9 mouse cellular contexts compared by ENCODE assay signal in genomic region chr17:3331721-3332461, GRCm38 (mm10). TPM values are rescaled to one million over a fixed set of nuclear protein-coding genes. Genes with fewer than 3 reads are reported as not detected.
DNase-seq lines count a peak whose midpoint lies in the region; ATAC-seq lines count a peak whose summit lies in the region.
"Had no signal": no experiment of that assay in that cellular context is flagged by ENCODE, and none has a peak within 500 bp of the region (broad histone marks: within the 10 kb centered on the region; RNA-seq: fewer than 3 reads in every experiment).

No protein-coding gene starts in this region.

- ATAC-seq in heart, embryonic 15.5 days (replicated peaks; ENCODE audit: insufficient number of reproducible peaks, insufficient read depth, low FRiP score, low read depth) = 0 out of 2 replicates have a peak, but pooled peaks have one; percentile 56
- peak; percentile 70; the same call in 1 of the 2 replicates for ATAC-seq in limb, embryonic 11.5 days (ENCODE audit: insufficient number of reproducible peaks, low FRiP score, low TSS enrichment, low read depth)
- ATAC-seq in frontal cortex, adult (ENCODE audit: low TSS enrichment) = no peak

- H3K4me1 ChIP-seq in heart, embryonic 15.5 days (replicated peaks) = peaks cover 4% of the 10 kb centered on the region; the same call in 1 of the 2 replicates
- H3K4me1 ChIP-seq in limb, embryonic 11.5 days (ENCODE audit: control insufficient read depth, insufficient read depth, low read length) = peaks cover 6% of the 10 kb centered on the region; the same call in 1 of the 2 replicates

- no peak overlapping the region for H3K27ac ChIP-seq in heart, embryonic 15.5 days
- 0 out of 2 replicates have a peak overlapping the region, but pooled peaks have one; percentile 58 for H3K27ac ChIP-seq in limb, embryonic 11.5 days (replicated peaks; ENCODE audit: low read depth, low read length)
- H3K27ac ChIP-seq: liver, embryonic 13.5 days had no signal

- peak; percentile 70 for DNase-seq in right cerebral cortex, postnatal 4 days
- DNase-seq in right cerebral cortex, adult 2 months (ENCODE audit: low spot score in 2 of 2) = no peak
- peak; percentile 91 for DNase-seq in cerebellum, adult 9-10 months
- peak; percentile 45 for DNase-seq in limb, embryonic 11.5 days (ENCODE audit: low spot score)
- no peak for DNase-seq in spleen, postnatal 36 days (ENCODE audit: low spot score in 2 of 2)
- DNase-seq in left cerebral cortex, adult 8-10 months (ENCODE audit: low spot score in 2 of 2) = no peak
- DNase-seq: liver, embryonic 13.5 days had no signal

- no peaks in the 10 kb centered on the region for H3K27me3 ChIP-seq in heart, embryonic 15.5 days
- H3K27me3 ChIP-seq in limb, embryonic 11.5 days (ENCODE audit: control insufficient read depth, insufficient read depth, low read length) = no peaks in the 10 kb centered on the region

- H3K9me3 ChIP-seq in heart, embryonic 15.5 days (replicated peaks) = no peaks in the 10 kb centered on the region
- H3K9me3 ChIP-seq in limb, embryonic 11.5 days (ENCODE audit: control insufficient read depth, low read length) = no peaks in the 10 kb centered on the region
- H3K9me3 ChIP-seq: liver, embryonic 13.5 days had no signal

- H3K4me3 ChIP-seq in heart, embryonic 15.5 days = no peak overlapping the region
- H3K4me3 ChIP-seq in limb, embryonic 11.5 days (ENCODE audit: low read depth, low read length) = no peak overlapping the region
- H3K4me3 ChIP-seq: liver, embryonic 13.5 days had no signal

- H3K9ac ChIP-seq in heart, embryonic 15.5 days = no peak overlapping the region
- H3K9ac ChIP-seq in limb, embryonic 11.5 days (ENCODE audit: low read length) = no peak overlapping the region
- H3K9ac ChIP-seq: liver, embryonic 13.5 days had no signal

- WGBS in heart, embryonic 15.5 days = 62% methylated on average over 7 of the region's 7 CpGs
- WGBS in limb, embryonic 11.5 days = 62% methylated on average over 7 of the region's 7 CpGs

- H3K36me3 ChIP-seq in heart, embryonic 15.5 days = no peaks in the 10 kb centered on the region
- no peaks in the 10 kb centered on the region for H3K36me3 ChIP-seq in limb, embryonic 11.5 days (ENCODE audit: control insufficient read depth, insufficient read depth, low read length)
- H3K36me3 ChIP-seq: liver, embryonic 13.5 days had no signal

- H3K4me2 ChIP-seq in heart, embryonic 15.5 days = no peak overlapping the region
- no peak overlapping the region for H3K4me2 ChIP-seq in limb, embryonic 11.5 days (ENCODE audit: low read depth, severe bottlenecking)
- H3K4me2 ChIP-seq: liver, embryonic 13.5 days had no signal

RNA-seq across cellular contexts. Expression of gene Tiam2, which starts 5.5 kb away (rescaled TPM):
- 3.8 and 4.2 TPM in 2 replicates for polyA plus RNA-seq in heart, embryonic 15.5 days (2015; fragmentation: Nextera tagmentation; extraction: Ambion mirVana)
- 8.3 and 8.4 TPM in 2 replicates for polyA plus RNA-seq in limb, embryonic 11.5 days (2014; fragmentation: Nextera tagmentation; extraction: Ambion mirVana)
- total RNA-seq in left cerebral cortex, adult 8-10 months (2022) = 10 to 100 TPM; 82.4 to 86.9 (median 83.6) TPM

Comparison
In these comparisons a context has a peak if more than half of its experiments do, and no peak if none do; other contexts are left out.
1. DNase-seq: peak in right cerebral cortex, postnatal 4 days (single experiment), cerebellum, adult 9-10 months (single experiment) and limb, embryonic 11.5 days (single experiment); none in right cerebral cortex, adult 2 months (0 of 2), spleen, postnatal 36 days (0 of 2) and left cerebral cortex, adult 8-10 months (0 of 2).